Mouse (Mus musculus): ENCODE data around the gene Cog2.

The Cog2 gene

DNA sequence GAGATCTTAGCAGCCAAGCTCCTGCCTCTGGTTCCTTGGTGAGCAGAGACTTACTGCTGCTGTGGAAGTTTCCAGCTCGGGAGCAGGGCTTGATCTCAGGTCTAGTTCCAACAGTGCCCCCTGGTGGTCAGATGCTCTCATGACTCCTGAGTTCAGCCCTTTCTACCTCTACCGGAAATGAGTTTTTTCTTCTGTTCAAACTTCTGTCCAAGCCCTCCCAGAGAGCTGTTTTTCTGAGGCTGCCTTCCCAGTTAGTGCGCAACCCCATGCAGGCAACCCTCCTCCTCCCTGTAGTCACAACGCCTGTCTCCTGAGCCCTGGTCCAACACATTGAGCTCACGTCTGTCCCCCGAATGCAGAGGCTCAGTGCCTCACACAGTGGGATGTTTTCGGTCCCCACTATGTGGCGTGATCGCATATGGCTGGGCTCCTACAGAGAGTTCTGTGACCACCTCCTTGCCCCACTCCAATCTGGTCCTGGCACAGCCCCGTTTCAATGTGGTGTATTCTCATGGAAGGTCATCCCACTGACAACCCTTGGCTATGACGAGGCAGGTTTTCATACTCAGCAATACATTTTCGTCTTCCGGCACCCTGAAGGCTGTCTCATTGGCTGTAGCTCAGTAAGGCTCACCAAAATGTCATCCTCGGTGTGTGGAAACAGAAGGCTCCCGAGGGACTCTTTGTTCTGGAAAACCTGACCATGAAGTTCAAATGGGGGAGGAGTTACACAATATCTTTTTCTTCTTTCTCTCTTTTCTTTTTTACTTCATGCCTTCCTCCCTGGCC, 53.2 kb downstream of the Cog2 start:
- DNase-seq = peak; percentile 93

- DNase-seq = no peak
These were observed 55.2 kb downstream of the Cog2 start, which contains the start of gene Capn9 for GRCm38 (mm10) chr8:124575811-124576210. Capn9 (plus strand) TSS chr8:124576111.

DNA sequence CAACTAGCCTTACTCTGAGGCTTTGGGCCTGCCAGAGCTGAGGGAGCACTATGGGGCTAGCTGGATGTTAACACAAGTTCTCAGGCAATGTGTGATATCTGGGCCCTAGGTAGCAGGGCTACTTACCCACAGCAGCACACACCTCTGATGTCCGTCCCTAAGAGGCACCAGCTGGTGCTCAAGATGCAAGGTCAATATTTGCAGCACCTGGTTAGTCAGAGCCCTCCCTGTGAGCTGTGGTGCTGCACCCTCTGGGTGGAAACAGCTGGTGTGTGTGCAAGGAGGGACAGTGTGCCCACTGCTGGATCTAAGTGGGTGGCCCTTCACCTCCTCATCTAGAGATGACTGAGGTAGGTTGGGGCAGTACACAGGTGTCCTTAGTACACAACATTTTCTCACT, 56.2 kb downstream of the Cog2 start:
- DNase-seq = no peak

- no peak for DNase-seq
These were observed 65.3 kb downstream of the Cog2 start for GRCm38 (mm10) chr8:124585718-124586425.

DNA sequence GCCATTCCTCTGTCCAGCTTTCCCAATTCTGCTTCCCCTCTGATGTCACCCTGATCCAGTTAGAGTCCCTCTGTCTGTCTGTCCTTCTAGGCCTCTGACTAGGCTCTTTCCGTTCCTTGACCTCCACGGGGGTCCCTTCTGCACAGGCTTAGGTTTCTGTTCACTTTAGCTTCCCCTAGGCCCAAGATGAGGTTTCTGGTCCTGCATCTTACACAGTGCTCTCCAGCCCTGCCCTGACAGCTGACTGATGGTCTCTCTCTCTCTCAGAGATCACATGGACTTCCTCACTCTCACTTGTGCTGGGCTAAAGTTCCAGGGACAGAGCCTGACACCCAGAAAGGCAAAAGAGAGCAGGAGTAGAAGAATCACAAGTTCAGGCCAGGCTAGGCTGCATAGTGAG, 66.0 kb downstream of the Cog2 start:
- DNase-seq = no peak

DNA sequence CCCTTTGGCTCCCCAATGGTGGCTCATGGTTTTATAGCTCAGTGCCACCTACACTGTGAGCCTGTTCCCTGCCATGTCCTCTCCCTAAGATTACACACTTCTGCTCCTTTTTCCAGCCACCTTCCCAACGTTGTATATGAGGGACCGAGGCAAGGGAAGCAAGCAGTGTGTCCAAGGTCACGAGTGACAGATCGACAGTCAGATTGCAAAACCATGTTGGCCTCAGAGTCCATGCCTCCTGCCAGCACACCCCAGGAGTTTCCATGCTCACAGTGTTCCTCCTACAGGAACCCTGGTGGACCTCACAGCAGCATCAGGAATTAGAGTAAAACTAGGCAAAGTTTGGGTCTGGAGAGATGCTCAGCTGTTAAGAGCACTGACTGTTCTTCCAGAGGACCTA, 68.8 kb downstream of the Cog2 start:
- no peak for DNase-seq
